Mouse (Mus musculus) forebrain, embryonic 16.5 days (tissue): Measurements from ENCODE around the gene Tmsb15b2. TPM values are rescaled to one million over a fixed set of nuclear protein-coding genes. Genes with fewer than 3 reads are reported as not detected.
A peak's percentile ranks its signal among the peaks of the same experiment; 100 is the strongest.
"Not testable (repeated sequence)": the region's sequence is repeated elsewhere in the genome, so short reads cannot be mapped to it uniquely, and the experiment has no call there.

Source experiments
- ATAC-seq: fragments of 200-750 bp; cut with Nextera tagmentation; 2 replicates; pipeline ENCODE4 v1.8.0; 2017; ENCODE audit warnings: mild to moderate bottlenecking, moderate library complexity
- H3K27ac ChIP-seq: fragments of 300-500 bp; sonication (generic); 2 replicates; pipeline ENCODE4 v1.5.1; 2014; ENCODE audit warnings: low read length, control low read depth
- H3K27me3 ChIP-seq: fragments of 300-500 bp; sonication (generic); replicated peaks from 2 replicates; pipeline ENCODE4 v1.6.1; 2014; ENCODE audit warnings: low read length; ENCODE audit not compliant: control insufficient read depth, insufficient read depth
- H3K36me3 ChIP-seq: fragments of 300-500 bp; sonication (generic); 2 replicates; pipeline ENCODE4 v1.6.1; 2014; ENCODE audit not compliant: control insufficient read depth, insufficient read depth
- H3K4me1 ChIP-seq: fragments of 300-500 bp; sonication (generic); replicated peaks from 2 replicates; pipeline ENCODE4 v1.6.1; 2014; ENCODE audit warnings: low read length; ENCODE audit not compliant: control insufficient read depth, insufficient read depth
- H3K4me2 ChIP-seq: fragments of 300-500 bp; sonication (generic); 2 replicates; pipeline ENCODE4 v1.6.1; 2014; ENCODE audit warnings: mild to moderate bottlenecking, low read length, control low read depth
- H3K4me3 ChIP-seq: fragments of 300-500 bp; sonication (generic); replicated peaks from 2 replicates; pipeline ENCODE4 v1.5.1; 2014; ENCODE audit warnings: mild to moderate bottlenecking, low read length, control low read depth
- H3K9ac ChIP-seq: fragments of 300-500 bp; sonication (generic); replicated peaks from 2 replicates; pipeline ENCODE4 v1.6.1; 2014; ENCODE audit warnings: low read depth, low read length, control low read depth
- H3K9me3 ChIP-seq: fragments of 300-500 bp; sonication (generic); 2 replicates; pipeline ENCODE4 v1.6.1; 2016; ENCODE audit warnings: low read length; ENCODE audit not compliant: control insufficient read depth
- WGBS: fragments of 180-500 bp; shearing (Covaris S2); extraction: QIAGEN DNeasy Blood & Tissue Kit; methylation state at CpG from one replicate; pipeline ENCODE4 v1.1.7; 2014; 5-methylcytosine and 5-hydroxymethylcytosine counted together
- polyA plus RNA-seq: library from polyadenylated mRNA; unstranded; fragments of >200 nt; fragmentation: Nextera tagmentation; extraction: Ambion mirVana; gene quantifications from 2 replicates; pipeline ENCODE4 v1.2.1, GENCODE M21; 2015

Tmsb15b2 gene
- 119 and 142 TPM in 2 replicates for polyA plus RNA-seq

GRCm38 (mm10) chrX:136975397-136975796, at the start of gene Tmsb15b2:
Gene Tmsb15b2 (minus strand): TSS chrX:136975497.
- peak within 1 kb of the TSS; percentile 60 for H3K4me2 ChIP-seq
- H3K4me1 ChIP-seq, H3K27me3 ChIP-seq, H3K9me3 ChIP-seq, H3K27ac ChIP-seq, ATAC-seq, H3K36me3 ChIP-seq: not testable (repeated sequence)
- WGBS, result 88% methylated on average over 6 of the region's 6 CpGs
- peak within 1 kb of the TSS; percentile 61 for H3K9ac ChIP-seq
- H3K4me3 ChIP-seq, result peak within 1 kb of the TSS; percentile 52

- H3K9ac ChIP-seq, result no peak overlapping the region
- H3K9me3 ChIP-seq, result no peaks in the 10 kb centered on the region
- no peaks in the 10 kb centered on the region for H3K36me3 ChIP-seq
- no peak overlapping the region for H3K4me2 ChIP-seq
- no peaks in the 10 kb centered on the region for H3K27me3 ChIP-seq
- no peak overlapping the region for H3K4me3 ChIP-seq
- no peaks in the 10 kb centered on the region for H3K4me1 ChIP-seq
- no peak overlapping the region for H3K27ac ChIP-seq
- WGBS, result 33% methylated on average over 1 of the region's 1 CpGs
- ATAC-seq, result peak; percentile 59
Observed at GRCm38 (mm10) chrX:137019310-137019709, 44.0 kb upstream of the Tmsb15b2 start.

- WGBS, result 79% methylated on average over 1 of the region's 1 CpGs
- Histone ChIP-seq H3K4me3 (no peak overlapping the region), H3K4me2 (no peak overlapping the region), H3K4me1 (no peaks in the 10 kb centered on the region), H3K27me3 (no peaks in the 10 kb centered on the region), H3K9ac (no peak overlapping the region), H3K9me3 (no peaks in the 10 kb centered on the region), H3K36me3 (no peaks in the 10 kb centered on the region), H3K27ac (no peak overlapping the region)
- ATAC-seq, result no peak
Observed at GRCm38 (mm10) chrX:137017668-137018067, 42.4 kb upstream of the Tmsb15b2 start.

GRCm38 (mm10) chrX:137015099-137015709, 39.9 kb upstream of the Tmsb15b2 start:
- no peaks in the 10 kb centered on the region for H3K36me3 ChIP-seq
- ATAC-seq, result peak; percentile 77; the same call in 1 of the 2 replicates
- H3K27ac ChIP-seq, result no peak overlapping the region
- H3K9ac ChIP-seq, result no peak overlapping the region
- no peaks in the 10 kb centered on the region for H3K4me1 ChIP-seq
- H3K9me3 ChIP-seq, result no peaks in the 10 kb centered on the region
- no peak overlapping the region for H3K4me2 ChIP-seq
- H3K27me3 ChIP-seq, result no peaks in the 10 kb centered on the region
- H3K4me3 ChIP-seq, result no peak overlapping the region
- WGBS, result 56% methylated on average over 6 of the region's 6 CpGs

- Histone ChIP-seq H3K9me3 (no peaks in the 10 kb centered on the region), H3K4me3 (no peak overlapping the region), H3K36me3 (no peaks in the 10 kb centered on the region), H3K4me1 (peaks cover 14% of the 10 kb centered on the region), H3K4me2 (no peak overlapping the region), H3K27ac (no peak overlapping the region), H3K9ac (no peak overlapping the region), H3K27me3 (no peaks in the 10 kb centered on the region)
- 84% methylated on average over 2 of the region's 2 CpGs for WGBS
- no peak for ATAC-seq
Observed at GRCm38 (mm10) chrX:136996256-136996655, 21.0 kb upstream of the Tmsb15b2 start.

GRCm38 (mm10) chrX:136993641-136994040, 18.3 kb upstream of the Tmsb15b2 start:
- no peak for ATAC-seq
- H3K36me3 ChIP-seq, result no peaks in the 10 kb centered on the region
- H3K4me1 ChIP-seq, result peaks cover 14% of the 10 kb centered on the region
- peak overlapping the region; percentile 63 for H3K4me3 ChIP-seq
- H3K27ac ChIP-seq, result peak overlapping the region; percentile 92
- H3K9me3 ChIP-seq, result no peaks in the 10 kb centered on the region
- no peaks in the 10 kb centered on the region for H3K27me3 ChIP-seq
- peak overlapping the region; percentile 60 for H3K4me2 ChIP-seq
- WGBS, result 30% methylated on average over 14 of the region's 14 CpGs
- peak overlapping the region; percentile 73 for H3K9ac ChIP-seq

- Histone ChIP-seq H3K9me3 (no peaks in the 10 kb centered on the region), H3K27ac (peak within 1 kb of the TSS; percentile 92), H3K4me1 (peaks cover 14% of the 10 kb centered on the region), H3K36me3 (no peaks in the 10 kb centered on the region), H3K4me2 (peak within 1 kb of the TSS; percentile 60), H3K4me3 (peak within 1 kb of the TSS; percentile 63), H3K27me3 (no peaks in the 10 kb centered on the region), H3K9ac (peak within 1 kb of the TSS; percentile 73)
- WGBS, result 20% methylated on average over 26 of the region's 26 CpGs
- ATAC-seq, result peak; percentile 99
Observed at GRCm38 (mm10) chrX:136992978-136993547, 17.8 kb upstream of the Tmsb15b2 start, which contains the start of gene Zcchc18. Gene Zcchc18 (plus strand): TSS chrX:136993155.

- H3K4me3 ChIP-seq, result peak overlapping the region; percentile 63
- ATAC-seq, result peak; percentile 57
- H3K4me1 ChIP-seq, result peaks cover 14% of the 10 kb centered on the region
- H3K4me2 ChIP-seq, result peak overlapping the region; percentile 60
- no peaks in the 10 kb centered on the region for H3K9me3 ChIP-seq
- WGBS, result 14% methylated on average over 19 of the region's 19 CpGs
- peak overlapping the region; percentile 73 for H3K9ac ChIP-seq
- H3K27me3 ChIP-seq, result no peaks in the 10 kb centered on the region
- H3K27ac ChIP-seq, result peak overlapping the region; percentile 79
- no peaks in the 10 kb centered on the region for H3K36me3 ChIP-seq
Observed at GRCm38 (mm10) chrX:136992191-136992965, 17.1 kb upstream of the Tmsb15b2 start.

GRCm38 (mm10) chrX:136991274-136991673, 16.0 kb upstream of the Tmsb15b2 start:
- no peaks in the 10 kb centered on the region for H3K9me3 ChIP-seq
- no peak overlapping the region; the same call in 1 of the 2 replicates for H3K4me2 ChIP-seq
- no peak for ATAC-seq
- peaks cover 14% of the 10 kb centered on the region for H3K4me1 ChIP-seq
- H3K4me3 ChIP-seq, result no peak overlapping the region
- no peaks in the 10 kb centered on the region for H3K27me3 ChIP-seq
- H3K9ac ChIP-seq, result no peak overlapping the region
- WGBS, result 63% methylated on average over 2 of the region's 2 CpGs
- no peak overlapping the region for H3K27ac ChIP-seq
- H3K36me3 ChIP-seq, result no peaks in the 10 kb centered on the region
